Comparison of ENCODE assay signal across 21 mouse cellular contexts in genomic region chr7:80853218-80853617, GRCm38 (mm10). TPM values are rescaled to one million over a fixed set of nuclear protein-coding genes. Genes with fewer than 3 reads are reported as not detected.
DNase-seq lines count a peak whose midpoint lies in the region; ATAC-seq and TF ChIP-seq lines count a peak whose summit lies in the region.
"Had no signal": no experiment of that assay in that cellular context is flagged by ENCODE, and none has a peak within 500 bp of the region (broad histone marks: within the 10 kb centered on the region; RNA-seq: fewer than 3 reads in every experiment).

No protein-coding gene starts in this region.

- H3K27ac ChIP-seq in intestine, postnatal 0 days (ENCODE audit: low read depth, low read length) = no peak overlapping the region
- no peak overlapping the region for H3K27ac ChIP-seq in intestine, embryonic 15.5 days
- H3K27ac ChIP-seq in liver, postnatal 0 days (ENCODE audit: low read depth) = no peak overlapping the region
- H3K27ac ChIP-seq in liver, embryonic 11.5 days (ENCODE audit: low read depth, low read length) = no peak overlapping the region
- H3K27ac ChIP-seq: forebrain, embryonic 13.5 days; hindbrain, embryonic 10.5 days; liver, embryonic 15.5 days; neural tube, embryonic 15.5 days had no signal

- no peaks in the 10 kb centered on the region for H3K27me3 ChIP-seq in intestine, postnatal 0 days (replicated peaks; ENCODE audit: control insufficient read depth, insufficient read depth, low read length)
- H3K27me3 ChIP-seq in intestine, embryonic 15.5 days (replicated peaks) = no peaks in the 10 kb centered on the region
- no peaks in the 10 kb centered on the region for H3K27me3 ChIP-seq in liver, postnatal 0 days (ENCODE audit: insufficient read depth, low read length)
- H3K27me3 ChIP-seq in liver, embryonic 11.5 days (replicated peaks; ENCODE audit: control insufficient read depth, insufficient read depth, low read length) = no peaks in the 10 kb centered on the region
- H3K27me3 ChIP-seq: forebrain, embryonic 13.5 days; liver, embryonic 15.5 days; neural tube, embryonic 15.5 days had no signal

- no peak for DNase-seq in liver, postnatal 0 days
- DNase-seq in liver, embryonic 11.5 days (ENCODE audit: low spot score) = no peak
- DNase-seq in thymus, postnatal 4 days = peak; percentile 43
- no peak for DNase-seq in thymus, postnatal 36 days
- DNase-seq in testis, postnatal 14 days (ENCODE audit: low spot score) = no peak
- DNase-seq in adrenal gland, adult 18-20 months (ENCODE audit: low spot score in 2 of 2) = no peak
- DNase-seq: adrenal gland, postnatal 25 days; cerebellum, adult 8-10 months; kidney, postnatal 4 days; lung, postnatal 10 days; midbrain, embryonic 14.5 days had no signal

- H3K9ac ChIP-seq in intestine, postnatal 0 days (ENCODE audit: low read depth, low read length) = no peak overlapping the region
- no peak overlapping the region for H3K9ac ChIP-seq in intestine, embryonic 15.5 days
- H3K9ac ChIP-seq in liver, postnatal 0 days (replicated peaks) = no peak overlapping the region
- no peak overlapping the region for H3K9ac ChIP-seq in liver, embryonic 11.5 days (ENCODE audit: low read depth, low read length)
- H3K9ac ChIP-seq: forebrain, embryonic 13.5 days; liver, embryonic 15.5 days; neural tube, embryonic 15.5 days had no signal

- TF ChIP-seq EP300 in liver, postnatal 0 days (IDR thresholded peaks at IDR 0.05; ENCODE audit: low read depth) = no peak

- no peaks in the 10 kb centered on the region for H3K4me1 ChIP-seq in intestine, postnatal 0 days (replicated peaks; ENCODE audit: control insufficient read depth, insufficient read depth, low read length)
- H3K4me1 ChIP-seq in intestine, embryonic 15.5 days (replicated peaks) = no peaks in the 10 kb centered on the region
- no peaks in the 10 kb centered on the region for H3K4me1 ChIP-seq in liver, postnatal 0 days (ENCODE audit: insufficient read depth)
- H3K4me1 ChIP-seq in liver, embryonic 11.5 days (replicated peaks; ENCODE audit: control insufficient read depth, insufficient read depth, low read length) = no peaks in the 10 kb centered on the region
- H3K4me1 ChIP-seq: forebrain, embryonic 13.5 days; hindbrain, embryonic 10.5 days; liver, embryonic 15.5 days; neural tube, embryonic 15.5 days had no signal

- WGBS in intestine, postnatal 0 days = 95% methylated on average over 3 of the region's 3 CpGs
- 94% methylated on average over 3 of the region's 3 CpGs for WGBS in intestine, embryonic 15.5 days
- WGBS in liver, postnatal 0 days (ENCODE audit: insufficient replicate concordance) = 88% methylated on average over 3 of the region's 3 CpGs
- 86% methylated on average over 3 of the region's 3 CpGs for WGBS in liver, embryonic 11.5 days

- peak; percentile 40 for TF ChIP-seq CTCF in intestine, postnatal 0 days (IDR thresholded peaks at IDR 0.05; ENCODE audit: low read depth)
- TF ChIP-seq CTCF in liver, postnatal 0 days (IDR thresholded peaks at IDR 0.05; ENCODE audit: low read depth) = peak; percentile 39

- no peak overlapping the region for H3K4me2 ChIP-seq in intestine, postnatal 0 days (replicated peaks; ENCODE audit: low read depth)
- H3K4me2 ChIP-seq in intestine, embryonic 15.5 days (replicated peaks) = no peak overlapping the region
- H3K4me2 ChIP-seq in liver, postnatal 0 days (ENCODE audit: low read depth, low read length) = no peak overlapping the region
- no peak overlapping the region for H3K4me2 ChIP-seq in liver, embryonic 11.5 days
- H3K4me2 ChIP-seq: forebrain, embryonic 13.5 days; heart, embryonic 11.5 days; liver, embryonic 15.5 days; neural tube, embryonic 15.5 days had no signal

- no peaks in the 10 kb centered on the region for H3K36me3 ChIP-seq in intestine, postnatal 0 days (ENCODE audit: control insufficient read depth, insufficient read depth)
- H3K36me3 ChIP-seq in intestine, embryonic 15.5 days = no peaks in the 10 kb centered on the region
- H3K36me3 ChIP-seq in liver, postnatal 0 days (replicated peaks; ENCODE audit: insufficient read depth, low read length) = no peaks in the 10 kb centered on the region
- H3K36me3 ChIP-seq in liver, embryonic 11.5 days (ENCODE audit: control insufficient read depth, insufficient read depth, low read length) = no peaks in the 10 kb centered on the region
- H3K36me3 ChIP-seq: hindbrain, embryonic 10.5 days; liver, embryonic 15.5 days; neural tube, embryonic 15.5 days had no signal

- no peaks in the 10 kb centered on the region for H3K9me3 ChIP-seq in intestine, postnatal 0 days (ENCODE audit: control insufficient read depth)
- no peaks in the 10 kb centered on the region for H3K9me3 ChIP-seq in intestine, embryonic 15.5 days
- no peaks in the 10 kb centered on the region for H3K9me3 ChIP-seq in liver, postnatal 0 days (ENCODE audit: low read length)
- H3K9me3 ChIP-seq in liver, embryonic 11.5 days (ENCODE audit: control insufficient read depth, low read length) = no peaks in the 10 kb centered on the region
- H3K9me3 ChIP-seq: forebrain, embryonic 13.5 days; hindbrain, embryonic 10.5 days; liver, embryonic 15.5 days; neural tube, embryonic 15.5 days had no signal

- no peak overlapping the region for H3K4me3 ChIP-seq in intestine, postnatal 0 days (ENCODE audit: low read depth, low read length)
- no peak overlapping the region for H3K4me3 ChIP-seq in intestine, embryonic 15.5 days (replicated peaks)
- no peak overlapping the region for H3K4me3 ChIP-seq in liver, postnatal 0 days (ENCODE audit: low read depth, low read length)
- H3K4me3 ChIP-seq in liver, embryonic 11.5 days (ENCODE audit: low read depth, low read length) = no peak overlapping the region
- H3K4me3 ChIP-seq: forebrain, embryonic 13.5 days; hindbrain, embryonic 10.5 days; liver, embryonic 15.5 days; neural tube, embryonic 15.5 days had no signal

- no peak for ATAC-seq in intestine, postnatal 0 days
- ATAC-seq in intestine, embryonic 15.5 days = no peak
- ATAC-seq in liver, postnatal 0 days = no peak
- no peak for ATAC-seq in liver, embryonic 11.5 days (replicated peaks; ENCODE audit: low FRiP score)
- ATAC-seq: CD4-positive, CD25-positive, alpha-beta regulatory T cell, adult 4 months; forebrain, embryonic 13.5 days; hindbrain, embryonic 16.5 days; intestine, embryonic 16.5 days had no signal

RNA-seq across cellular contexts. Expression of gene Zscan2, which starts 7.5 kb away (rescaled TPM):
- polyA plus RNA-seq in intestine, postnatal 0 days (2015; fragmentation: Nextera tagmentation; extraction: Ambion mirVana) = 0.68 and 0.80 TPM in 2 replicates
- 1.1 and 1.6 TPM in 2 replicates for polyA plus RNA-seq in intestine, embryonic 15.5 days (2015; fragmentation: Nextera tagmentation; extraction: Ambion mirVana)
- polyA plus RNA-seq in liver, postnatal 0 days (2015; fragmentation: Nextera tagmentation; extraction: Ambion mirVana) = 0.43 and 0.47 TPM in 2 replicates
- 1.0 and 1.4 TPM in 2 replicates for polyA plus RNA-seq in liver, embryonic 11.5 days (2014; fragmentation: Nextera tagmentation; extraction: Ambion mirVana)
- total RNA-seq in adrenal gland, adult 18-20 months (2021) = 1 to 10 TPM; 4.7 to 5.3 TPM

RNA-seq across cellular contexts. Expression of gene Iqgap1, which starts 27.4 kb away (rescaled TPM):
- polyA plus RNA-seq in intestine, postnatal 0 days (2015; fragmentation: Nextera tagmentation; extraction: Ambion mirVana) = 32.3 and 34.1 TPM in 2 replicates
- 72.9 and 76.2 TPM in 2 replicates for polyA plus RNA-seq in intestine, embryonic 15.5 days (2015; fragmentation: Nextera tagmentation; extraction: Ambion mirVana)
- polyA plus RNA-seq in liver, postnatal 0 days (2015; fragmentation: Nextera tagmentation; extraction: Ambion mirVana) = 10.8 and 13.6 TPM in 2 replicates
- 28.2 and 30.6 TPM in 2 replicates for polyA plus RNA-seq in liver, embryonic 11.5 days (2014; fragmentation: Nextera tagmentation; extraction: Ambion mirVana)
- 10 to 100 TPM; 73.6 to 79.1 TPM for total RNA-seq in adrenal gland, adult 18-20 months (2021)

RNA-seq across cellular contexts. Expression of gene Wdr73, which starts 47.9 kb away (rescaled TPM):
- polyA plus RNA-seq in intestine, postnatal 0 days (2015; fragmentation: Nextera tagmentation; extraction: Ambion mirVana) = 9.3 and 9.6 TPM in 2 replicates
- polyA plus RNA-seq in intestine, embryonic 15.5 days (2015; fragmentation: Nextera tagmentation; extraction: Ambion mirVana) = 32.8 and 35.7 TPM in 2 replicates
- 10.1 and 13.6 TPM in 2 replicates for polyA plus RNA-seq in liver, postnatal 0 days (2015; fragmentation: Nextera tagmentation; extraction: Ambion mirVana)
- 42.8 and 44.0 TPM in 2 replicates for polyA plus RNA-seq in liver, embryonic 11.5 days (2014; fragmentation: Nextera tagmentation; extraction: Ambion mirVana)
- 10 to 100 TPM; 12.6 to 15.6 TPM for total RNA-seq in adrenal gland, adult 18-20 months (2021)

RNA-seq across cellular contexts. Expression of gene Nmb, which starts 51.7 kb away (rescaled TPM):
- 2.1 and 2.8 TPM in 2 replicates for polyA plus RNA-seq in intestine, postnatal 0 days (2015; fragmentation: Nextera tagmentation; extraction: Ambion mirVana)
- polyA plus RNA-seq in intestine, embryonic 15.5 days (2015; fragmentation: Nextera tagmentation; extraction: Ambion mirVana) = 4.5 and 4.6 TPM in 2 replicates
- polyA plus RNA-seq in liver, postnatal 0 days (2015; fragmentation: Nextera tagmentation; extraction: Ambion mirVana) = 1.4 and 1.7 TPM in 2 replicates
- 2.4 and 3.4 TPM in 2 replicates for polyA plus RNA-seq in liver, embryonic 11.5 days (2014; fragmentation: Nextera tagmentation; extraction: Ambion mirVana)
- 1 to 10 TPM; 2.6 to 3.3 TPM for total RNA-seq in adrenal gland, adult 18-20 months (2021)
